Comparison of ENCODE assay signal across 23 mouse cellular contexts in the genomic region with DNA sequence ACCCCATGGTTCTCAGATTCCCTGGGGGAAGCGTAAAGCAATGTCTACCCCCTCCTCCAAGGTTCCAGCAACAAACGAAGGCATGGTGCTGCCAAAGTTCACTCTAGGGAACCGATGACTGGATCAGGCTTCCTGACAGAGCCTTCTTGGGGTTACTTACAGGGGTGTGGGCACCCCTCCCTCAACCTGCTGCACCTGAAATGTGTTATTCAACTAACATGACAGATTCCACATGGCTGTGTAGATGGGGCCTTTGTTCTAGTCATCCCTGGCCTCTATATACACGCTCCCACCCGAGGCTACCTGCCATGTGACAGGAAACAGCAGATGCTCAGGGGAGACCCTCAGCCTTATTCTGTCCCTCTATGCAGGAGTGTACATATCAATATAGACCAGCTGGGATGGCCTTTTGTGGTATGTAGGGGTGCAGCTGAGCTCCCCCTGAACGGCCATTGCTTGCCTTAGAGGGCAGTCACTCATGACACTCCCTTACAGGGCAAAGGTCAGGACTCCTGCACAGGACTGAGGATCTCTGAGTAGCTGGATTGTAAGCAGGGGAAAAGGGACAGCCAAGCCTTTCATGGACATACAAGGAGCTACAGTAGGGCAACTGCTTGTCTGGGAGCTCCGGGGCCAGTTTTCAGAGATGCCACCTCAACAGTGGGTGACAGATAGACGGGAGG. TPM values are rescaled to one million over a fixed set of nuclear protein-coding genes. Genes with fewer than 3 reads are reported as not detected.
A peak's percentile ranks its signal among the peaks of the same experiment; 100 is the strongest.
DNase-seq lines count a peak whose midpoint lies in the region; ATAC-seq and TF ChIP-seq lines count a peak whose summit lies in the region.
"Had no signal": no experiment of that assay in that cellular context is flagged by ENCODE, and none has a peak within 500 bp of the region (broad histone marks: within the 10 kb centered on the region; RNA-seq: fewer than 3 reads in every experiment).

No protein-coding gene starts in this region.

- no peaks in the 10 kb centered on the region for H3K9me3 ChIP-seq in kidney, embryonic 15.5 days (replicated peaks)
- no peaks in the 10 kb centered on the region for H3K9me3 ChIP-seq in embryonic facial prominence, embryonic 13.5 days
- no peaks in the 10 kb centered on the region for H3K9me3 ChIP-seq in stomach, embryonic 15.5 days
- no peaks in the 10 kb centered on the region for H3K9me3 ChIP-seq in forebrain, embryonic 11.5 days (ENCODE audit: control insufficient read depth, low read length)
- H3K9me3 ChIP-seq: forebrain, embryonic 10.5 days; heart, embryonic 15.5 days; midbrain, embryonic 12.5 days; neural tube, embryonic 12.5 days had no signal

- H3K27me3 ChIP-seq in kidney, embryonic 15.5 days = no peaks in the 10 kb centered on the region
- H3K27me3 ChIP-seq in embryonic facial prominence, embryonic 13.5 days = no peaks in the 10 kb centered on the region
- no peaks in the 10 kb centered on the region for H3K27me3 ChIP-seq in stomach, embryonic 15.5 days (replicated peaks)
- no peaks in the 10 kb centered on the region for H3K27me3 ChIP-seq in forebrain, embryonic 11.5 days (ENCODE audit: control insufficient read depth, insufficient read depth, low read length)
- H3K27me3 ChIP-seq: heart, embryonic 15.5 days; neural tube, embryonic 12.5 days had no signal

- peak overlapping the region; percentile 78 for H3K27ac ChIP-seq in gastrocnemius, adult 2 months
- no peak overlapping the region for H3K27ac ChIP-seq in kidney, embryonic 15.5 days
- no peak overlapping the region for H3K27ac ChIP-seq in embryonic facial prominence, embryonic 13.5 days
- H3K27ac ChIP-seq in stomach, embryonic 15.5 days = no peak overlapping the region
- no peak overlapping the region for H3K27ac ChIP-seq in forebrain, embryonic 11.5 days (ENCODE audit: low read depth, low read length)
- H3K27ac ChIP-seq: forebrain, embryonic 10.5 days; heart, embryonic 15.5 days; kidney, postnatal 0 days; left cerebral cortex, adult 2 months; liver, embryonic 14.5 days; midbrain, embryonic 12.5 days; neural tube, embryonic 12.5 days had no signal

- H3K4me2 ChIP-seq in kidney, embryonic 15.5 days = no peak overlapping the region
- H3K4me2 ChIP-seq in embryonic facial prominence, embryonic 13.5 days = no peak overlapping the region
- H3K4me2 ChIP-seq in stomach, embryonic 15.5 days = no peak overlapping the region
- H3K4me2 ChIP-seq in forebrain, embryonic 11.5 days (ENCODE audit: low read depth, low read length, severe bottlenecking) = no peak overlapping the region
- H3K4me2 ChIP-seq: heart, embryonic 15.5 days; midbrain, embryonic 12.5 days; neural tube, embryonic 12.5 days had no signal

- intact Hi-C loops in gastrocnemius, adult 2 months (cut with DNase I) = no loop called here

- no peak for DNase-seq in gastrocnemius, adult 2 months
- no peak for DNase-seq in gastrocnemius, postnatal 4 days (ENCODE audit: low spot score in 2 of 2)
- DNase-seq in kidney, postnatal 36 days = peak; percentile 54 to 60
- no peak for DNase-seq in forebrain, embryonic 11.5 days (ENCODE audit: low spot score)
- DNase-seq: adrenal gland, postnatal 25 days; B cell, adult 2 months; embryo, embryonic 11 days; gastrocnemius, postnatal 10 days; heart, postnatal 4 days; layer of hippocampus, adult 9-11 months; right cerebral cortex, adult 18-20 months; thymus, postnatal 4 days had no signal

- H3K36me3 ChIP-seq in kidney, embryonic 15.5 days = no peaks in the 10 kb centered on the region
- no peaks in the 10 kb centered on the region for H3K36me3 ChIP-seq in embryonic facial prominence, embryonic 13.5 days
- no peaks in the 10 kb centered on the region for H3K36me3 ChIP-seq in stomach, embryonic 15.5 days
- H3K36me3 ChIP-seq in forebrain, embryonic 11.5 days (ENCODE audit: control insufficient read depth, insufficient read depth, low read length) = no peaks in the 10 kb centered on the region
- H3K36me3 ChIP-seq: forebrain, embryonic 10.5 days; heart, embryonic 15.5 days; midbrain, embryonic 12.5 days; neural tube, embryonic 12.5 days had no signal

- H3K4me3 ChIP-seq in gastrocnemius, adult 2 months = no peak overlapping the region
- no peak overlapping the region for H3K4me3 ChIP-seq in kidney, embryonic 15.5 days (replicated peaks)
- H3K4me3 ChIP-seq in embryonic facial prominence, embryonic 13.5 days = no peak overlapping the region
- H3K4me3 ChIP-seq in stomach, embryonic 15.5 days (replicated peaks) = no peak overlapping the region
- no peak overlapping the region for H3K4me3 ChIP-seq in forebrain, embryonic 11.5 days (ENCODE audit: low read depth, low read length)
- H3K4me3 ChIP-seq: forebrain, embryonic 10.5 days; heart, embryonic 15.5 days; left cerebral cortex, adult 2 months; midbrain, embryonic 12.5 days; neural tube, embryonic 12.5 days had no signal

- H3K9ac ChIP-seq in kidney, embryonic 15.5 days = no peak overlapping the region
- no peak overlapping the region for H3K9ac ChIP-seq in embryonic facial prominence, embryonic 13.5 days
- H3K9ac ChIP-seq in stomach, embryonic 15.5 days = no peak overlapping the region
- no peak overlapping the region for H3K9ac ChIP-seq in forebrain, embryonic 11.5 days (ENCODE audit: low read length)
- H3K9ac ChIP-seq: heart, embryonic 15.5 days; liver, embryonic 14.5 days; midbrain, embryonic 12.5 days; neural tube, embryonic 12.5 days had no signal

- H3K4me1 ChIP-seq in kidney, embryonic 15.5 days = peaks cover 21% of the 10 kb centered on the region
- no peaks in the 10 kb centered on the region for H3K4me1 ChIP-seq in embryonic facial prominence, embryonic 13.5 days
- 0 out of 2 replicates have a peak, but pooled peaks cover 4% of the 10 kb centered on the region for H3K4me1 ChIP-seq in stomach, embryonic 15.5 days
- H3K4me1 ChIP-seq in forebrain, embryonic 11.5 days (replicated peaks; ENCODE audit: control insufficient read depth, insufficient read depth, low read length) = no peaks in the 10 kb centered on the region
- H3K4me1 ChIP-seq: midbrain, embryonic 12.5 days had no signal

- ATAC-seq in kidney, embryonic 15.5 days (replicated peaks; ENCODE audit: low FRiP score) = no peak
- 0 out of 2 replicates have a peak, but pooled peaks have one; percentile 15 for ATAC-seq in embryonic facial prominence, embryonic 13.5 days (ENCODE audit: insufficient number of reproducible peaks, insufficient read depth, low FRiP score, low TSS enrichment, low read depth)
- peak; percentile 6; the same call in 1 of the 2 replicates for ATAC-seq in stomach, embryonic 15.5 days (ENCODE audit: insufficient read depth, low FRiP score, low read depth)
- ATAC-seq in forebrain, embryonic 11.5 days (replicated peaks; ENCODE audit: low FRiP score) = no peak
- ATAC-seq: hindbrain, embryonic 16.5 days had no signal

- TF ChIP-seq CTCF in gastrocnemius, adult 2 months (IDR thresholded peaks at IDR 0.05) = no peak

- WGBS in kidney, embryonic 15.5 days = 63% methylated on average over 8 of the region's 8 CpGs
- WGBS in embryonic facial prominence, embryonic 13.5 days = 54% methylated on average over 8 of the region's 8 CpGs
- WGBS in stomach, embryonic 15.5 days = 68% methylated on average over 8 of the region's 8 CpGs
- 80% methylated on average over 8 of the region's 8 CpGs for WGBS in forebrain, embryonic 11.5 days

RNA-seq across cellular contexts. Expression of a gene that starts 19.9 kb away (rescaled TPM):
- 10 to 100 TPM in 1 of 2 experiments, 1 to 10 TPM in 1; 9.1 to 11.0 TPM for total RNA-seq in gastrocnemius, adult 2 months (2021)
- 10 to 100 TPM; 10.9 to 11.9 TPM for total RNA-seq in gastrocnemius, postnatal 4 days (2021)
- 25.6 and 26.7 TPM in 2 replicates for polyA plus RNA-seq in kidney, embryonic 15.5 days (2015; fragmentation: Nextera tagmentation; extraction: Ambion mirVana)
- polyA plus RNA-seq in embryonic facial prominence, embryonic 13.5 days (2015; fragmentation: Nextera tagmentation; extraction: Ambion mirVana) = 28.3 and 29.6 TPM in 2 replicates
- polyA plus RNA-seq in stomach, embryonic 15.5 days (2015; fragmentation: Nextera tagmentation; extraction: Ambion mirVana) = 23.2 and 26.3 TPM in 2 replicates
- 22.9 and 25.6 TPM in 2 replicates for polyA plus RNA-seq in forebrain, embryonic 11.5 days (2014; fragmentation: Nextera tagmentation; extraction: Ambion mirVana)

RNA-seq across cellular contexts. Expression of a gene that starts 32.7 kb away (rescaled TPM):
- total RNA-seq in gastrocnemius, adult 2 months (2021) = 10 to 100 TPM; 86.4 to 98.1 TPM
- total RNA-seq in gastrocnemius, postnatal 4 days (2021) = 10 to 100 TPM; 61.3 to 72.9 TPM
- polyA plus RNA-seq in kidney, embryonic 15.5 days (2015; fragmentation: Nextera tagmentation; extraction: Ambion mirVana) = 19.7 and 21.6 TPM in 2 replicates
- polyA plus RNA-seq in embryonic facial prominence, embryonic 13.5 days (2015; fragmentation: Nextera tagmentation; extraction: Ambion mirVana) = 20.0 and 20.2 TPM in 2 replicates
- 19.6 and 20.0 TPM in 2 replicates for polyA plus RNA-seq in stomach, embryonic 15.5 days (2015; fragmentation: Nextera tagmentation; extraction: Ambion mirVana)
- polyA plus RNA-seq in forebrain, embryonic 11.5 days (2014; fragmentation: Nextera tagmentation; extraction: Ambion mirVana) = 39.9 and 41.9 TPM in 2 replicates

Comparison
In these comparisons a context has a peak if more than half of its experiments do, and no peak if none do; other contexts are left out.
1. DNase-seq: peak in kidney, postnatal 36 days (2 of 2); none in gastrocnemius, adult 2 months (single experiment), gastrocnemius, postnatal 4 days (0 of 2) and forebrain, embryonic 11.5 days (single experiment).
2. ATAC-seq: peak in embryonic facial prominence, embryonic 13.5 days (single experiment) and stomach, embryonic 15.5 days (single experiment); none in kidney, embryonic 15.5 days (single experiment) and forebrain, embryonic 11.5 days (single experiment).